Mouse (Mus musculus): Measurements from ENCODE around the gene Gm20695.
"Not testable (repeated sequence)": the region's sequence is repeated elsewhere in the genome, so short reads cannot be mapped to it uniquely, and the experiment has no call there.

Gene Gm20695

DNA sequence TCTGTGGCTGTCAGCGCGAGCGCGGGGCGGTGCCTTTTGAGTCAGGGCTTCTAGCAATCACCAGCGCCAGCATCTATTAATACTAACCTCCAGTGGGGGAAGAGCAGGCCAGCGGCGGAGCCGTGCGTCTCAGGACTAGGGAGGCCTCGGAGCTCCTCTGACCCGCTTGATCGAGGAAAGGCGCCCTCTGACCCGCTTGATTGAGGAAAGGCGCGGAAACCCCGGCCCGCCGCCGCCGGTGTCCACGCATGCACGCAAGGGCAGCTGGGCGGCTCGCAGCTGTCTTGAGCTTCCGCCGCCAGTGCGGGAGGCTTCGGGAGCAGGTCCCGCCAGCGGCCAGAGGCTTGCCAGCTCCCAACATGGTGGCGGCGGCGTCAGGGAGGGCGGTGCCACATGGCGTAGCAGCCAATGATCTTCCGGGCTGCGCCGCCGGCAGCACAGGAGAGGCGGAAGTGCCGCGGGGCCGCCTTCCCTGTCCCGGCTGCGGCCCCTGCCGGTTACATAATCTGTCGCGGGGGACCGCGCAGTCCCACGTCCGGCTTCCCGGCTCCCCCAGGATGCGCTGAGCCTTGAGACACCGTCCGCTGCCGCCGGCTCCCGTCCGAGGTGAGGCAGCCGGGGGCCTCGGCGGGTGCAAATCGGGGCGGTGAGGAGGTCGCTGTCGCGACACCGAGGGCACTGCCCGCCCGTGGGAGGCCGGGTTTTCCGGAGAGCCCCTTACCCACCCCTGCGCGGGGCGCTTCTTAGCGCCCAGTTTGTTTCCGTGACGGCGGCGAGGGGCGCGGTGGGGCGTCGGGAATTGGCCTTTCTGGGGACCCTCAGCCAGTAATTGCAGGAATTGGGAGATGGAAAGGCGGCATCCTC, at the start of gene Gm20695, which contains the start of gene Zfp597:
TSS of gene Gm20695 (plus strand) at position 448 of the 864 bp plus-strand sequence.
TSS of gene Zfp597 (minus strand) at position 361 of the 864 bp plus-strand sequence.
- DNase-seq = peak; percentile 96 to 98

- no peak for DNase-seq
These were observed 49.0 kb upstream of the Gm20695 start for GRCm38 (mm10) chr16:3835461-3835860.

- no peak for DNase-seq
These were observed 45.1 kb upstream of the Gm20695 start for GRCm38 (mm10) chr16:3839157-3839885.

GRCm38 (mm10) chr16:3842989-3843388, 41.5 kb upstream of the Gm20695 start:
- DNase-seq = no peak

DNA sequence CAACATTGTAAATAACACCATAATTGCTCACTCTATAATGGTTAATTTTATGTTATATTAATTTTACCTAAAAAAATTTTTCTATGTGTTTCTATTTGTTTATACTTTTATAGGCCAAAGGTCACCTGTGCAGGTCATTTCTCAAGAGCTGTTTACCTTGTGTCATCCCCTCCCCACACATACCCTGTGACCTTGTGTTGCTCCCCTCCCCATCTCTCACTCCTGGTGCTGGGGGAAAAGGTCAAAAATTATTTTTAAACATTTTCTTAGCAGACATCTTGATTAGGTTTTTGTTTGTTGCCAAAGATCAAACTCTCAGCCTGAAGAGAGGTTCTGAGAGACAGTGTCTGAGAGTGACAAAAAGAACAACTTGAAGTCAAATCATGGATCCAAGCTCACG, 40.7 kb upstream of the Gm20695 start:
- no peak for DNase-seq

DNA sequence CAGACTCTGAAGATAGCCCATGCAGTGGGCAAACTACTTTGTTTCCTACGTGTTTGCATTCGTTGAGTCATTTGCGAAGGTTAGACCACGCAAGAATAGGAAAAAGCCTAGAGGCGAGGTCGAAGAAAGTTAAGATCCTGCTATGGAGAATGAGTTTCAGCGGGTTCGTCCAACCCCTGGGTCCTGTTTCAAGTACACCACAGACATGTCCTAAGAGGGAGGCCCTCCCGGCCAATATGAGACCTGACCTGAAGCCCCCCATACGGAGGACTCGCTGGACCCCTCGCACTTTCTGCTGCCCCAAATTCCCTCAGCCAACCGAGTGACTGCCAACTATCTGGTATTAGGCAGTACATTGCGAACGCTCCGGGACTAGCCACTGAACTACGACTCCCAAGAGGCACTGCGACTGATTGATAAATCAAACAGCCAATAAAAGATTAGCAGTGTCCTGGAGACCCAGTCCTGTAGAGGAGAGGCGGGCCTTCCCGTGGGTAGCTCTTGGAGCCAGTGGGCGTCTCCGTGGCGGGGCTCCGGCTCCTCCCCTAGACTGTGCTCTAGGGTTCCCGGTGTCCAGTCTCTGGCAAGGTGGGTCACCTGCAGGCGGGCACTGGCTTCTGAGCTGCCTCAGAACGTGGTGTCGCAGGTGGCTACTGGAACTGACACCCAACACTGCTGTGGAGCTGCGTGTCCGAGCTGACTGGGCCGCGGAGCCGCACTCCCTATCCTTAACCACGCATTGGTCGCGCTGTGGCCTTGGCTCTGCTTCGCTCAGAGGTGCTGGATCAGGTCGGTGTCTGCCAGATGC, 37.5 kb upstream of the Gm20695 start, which contains the start of gene Zfp174:
TSS of gene Zfp174 (plus strand) at position 558 of the 808 bp plus-strand sequence.
- peak; percentile 92 to 93 for DNase-seq

GRCm38 (mm10) chr16:3847871-3848270, 36.6 kb upstream of the Gm20695 start:
- peak; percentile 14 for DNase-seq

DNA sequence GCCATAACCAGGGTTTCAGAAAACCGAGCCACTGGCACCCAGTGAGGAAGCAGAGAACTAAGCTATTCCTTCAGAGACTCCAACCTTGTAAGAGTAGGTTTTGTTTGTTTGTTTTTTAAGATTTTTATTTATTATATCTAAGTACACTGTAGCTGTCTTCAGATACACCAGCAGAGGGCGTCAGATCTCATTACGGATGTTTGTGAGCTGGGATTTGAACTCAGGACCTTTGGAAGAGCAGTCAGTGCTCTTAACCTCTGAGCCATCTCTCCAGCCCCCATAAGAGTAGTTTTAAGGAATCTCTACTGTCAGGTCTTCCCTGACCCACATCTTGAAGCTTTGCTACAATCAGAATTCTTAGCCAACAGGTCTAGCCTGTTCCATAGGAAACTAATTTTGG, 36.0 kb upstream of the Gm20695 start:
- no peak for DNase-seq

DNA sequence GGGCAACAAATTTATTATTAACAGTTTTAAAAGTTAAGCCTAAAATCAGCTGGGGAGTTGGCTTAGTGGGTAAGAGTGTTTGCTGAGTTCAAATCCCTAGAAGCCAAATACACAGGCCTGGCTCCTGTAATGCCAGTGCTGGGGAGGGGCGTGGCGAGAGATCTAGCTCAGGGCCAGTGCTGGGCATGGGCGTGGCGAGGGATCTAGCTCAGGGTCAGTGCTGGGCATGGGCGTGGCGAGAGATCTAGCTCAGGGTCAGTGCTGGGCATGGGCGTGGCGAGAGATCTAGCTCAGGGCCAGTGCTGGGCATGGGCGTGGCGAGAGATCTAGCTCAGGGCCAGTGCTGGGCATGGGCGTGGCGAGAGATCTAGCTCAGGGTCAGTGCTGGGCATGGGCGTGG, 33.1 kb upstream of the Gm20695 start:
- DNase-seq = not testable (repeated sequence)

DNA sequence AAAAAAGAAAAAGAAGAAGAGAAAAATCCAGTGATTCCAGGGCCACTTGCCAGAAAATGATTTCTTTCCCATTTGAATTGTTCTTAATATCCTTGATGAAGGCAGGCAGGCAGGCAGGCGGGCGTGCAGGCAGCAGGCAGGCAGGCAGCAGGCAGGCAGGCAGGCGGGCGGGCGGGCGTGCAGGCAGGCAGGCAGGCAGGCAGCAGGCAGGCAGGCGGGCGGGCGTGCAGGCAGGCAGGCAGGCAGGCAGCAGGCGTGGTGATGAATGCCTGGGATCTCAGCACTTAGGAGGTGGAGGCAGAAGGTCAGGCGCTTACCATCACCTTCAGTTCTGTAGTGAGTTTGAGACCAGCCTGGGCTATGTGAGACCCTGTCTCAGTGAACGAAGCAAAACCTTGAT, 31.9 kb upstream of the Gm20695 start:
- no peak for DNase-seq

GRCm38 (mm10) chr16:3854437-3855182, 29.8 kb upstream of the Gm20695 start:
- DNase-seq = no peak

- no peak for DNase-seq
These were observed 28.7 kb upstream of the Gm20695 start for GRCm38 (mm10) chr16:3855776-3856175.

DNA sequence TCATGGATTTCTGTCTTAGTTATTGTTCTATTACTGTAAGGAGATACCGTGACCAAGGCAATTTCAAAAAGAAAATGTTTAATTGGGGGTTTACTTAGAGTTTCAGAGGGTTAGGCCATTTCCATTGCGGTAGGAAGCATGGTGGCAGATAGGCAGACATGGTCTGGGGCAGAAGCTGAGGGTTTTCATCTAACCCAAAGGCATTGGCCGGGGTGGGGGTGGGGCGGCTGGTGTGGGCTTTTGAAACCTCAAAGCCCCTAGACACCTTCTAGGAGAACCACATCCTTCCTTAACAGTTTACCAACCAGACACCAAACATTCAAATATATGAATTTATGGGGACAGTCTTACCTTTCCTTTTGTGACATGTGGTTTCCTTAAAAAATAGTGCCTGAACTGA, 25.2 kb upstream of the Gm20695 start:
- DNase-seq = no peak

- DNase-seq = no peak
These were observed 12.6 kb upstream of the Gm20695 start for GRCm38 (mm10) chr16:3871815-3872214.

- peak; percentile 86 to 93 for DNase-seq
These were observed 12.0 kb upstream of the Gm20695 start, which contains the start of gene Naa60 for GRCm38 (mm10) chr16:3872216-3873047. Gene Naa60, plus strand, starts transcription at chr16:3872375.

- no peak for DNase-seq
These were observed 8.1 kb upstream of the Gm20695 start for GRCm38 (mm10) chr16:3876346-3876745.

GRCm38 (mm10) chr16:3885065-3885670, 720 bp downstream of the Gm20695 start:
- DNase-seq = no peak

DNA sequence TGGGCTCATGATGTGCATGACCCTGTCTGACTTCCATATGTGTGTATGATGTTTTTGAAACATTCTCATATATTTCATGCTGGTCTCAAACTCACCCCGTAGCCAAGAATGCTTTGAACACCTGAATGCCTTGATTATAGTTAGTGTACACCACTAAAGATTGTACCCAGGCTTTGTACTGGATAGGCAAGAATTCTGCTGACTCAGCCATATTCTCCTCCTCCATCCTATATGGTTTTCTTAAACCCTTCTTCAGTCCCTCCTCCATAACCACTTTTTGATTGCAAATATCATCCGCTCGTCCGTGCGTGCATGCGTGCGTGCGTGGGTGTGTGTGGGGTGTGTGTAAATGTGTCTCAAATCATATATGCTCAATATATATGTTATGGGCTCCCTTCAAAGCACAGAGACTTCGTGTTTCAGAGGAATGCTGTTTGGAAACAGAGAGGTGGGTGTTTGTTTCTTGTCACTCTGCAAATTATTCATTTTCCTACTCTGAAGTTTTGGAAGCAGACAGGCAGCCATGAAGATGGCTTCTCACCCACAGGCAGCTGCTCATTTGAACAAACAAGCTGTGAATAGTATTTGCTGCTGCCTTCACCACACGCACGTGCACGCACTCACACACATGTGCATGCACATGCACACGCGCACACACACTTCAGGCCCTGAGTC, 7.3 kb downstream of the Gm20695 start:
- DNase-seq = no peak

- no peak for DNase-seq
These were observed 9.3 kb downstream of the Gm20695 start for GRCm38 (mm10) chr16:3893739-3894138.

GRCm38 (mm10) chr16:3895173-3895792, 10.8 kb downstream of the Gm20695 start:
- DNase-seq = no peak

Measured in cerebellum, postnatal 25 days (tissue).